Mouse (Mus musculus) skeletal muscle tissue, adult 2 months (tissue): ENCODE measurements around the gene Gm20661.

Experiments used
- DNase-seq: peaks from one replicate; pipeline ENCODE4 v3.0.0-alpha.2; 2012; ENCODE audit warnings: low read depth, low spot score

The Gm20661 gene

GRCm38 (mm10) chr9:107982681-107983346 lies at the start of gene Gm20661:
TSS of gene Gm20661 (plus strand) at chr9:107983058.
- DNase-seq, result peak; percentile 77

GRCm38 (mm10) chr9:107934146-107934545 lies 48.7 kb upstream of the Gm20661 start:
- DNase-seq, result no peak

GRCm38 (mm10) chr9:107935374-107935773 lies 47.5 kb upstream of the Gm20661 start, which contains the start of gene Camkv:
TSS of gene Camkv (plus strand) at chr9:107935674.
- no peak for DNase-seq

- DNase-seq, result no peak
Measured at GRCm38 (mm10) chr9:107935790-107936214, 47.1 kb upstream of the Gm20661 start.

GRCm38 (mm10) chr9:107936215-107936822 lies 46.5 kb upstream of the Gm20661 start:
- no peak for DNase-seq

- DNase-seq, result no peak
Measured at GRCm38 (mm10) chr9:107936831-107937230, 46.0 kb upstream of the Gm20661 start.

GRCm38 (mm10) chr9:107947241-107948194 lies 35.3 kb upstream of the Gm20661 start:
- DNase-seq, result peak; percentile 43

- no peak for DNase-seq
Measured at GRCm38 (mm10) chr9:107949184-107949921, 33.5 kb upstream of the Gm20661 start.

GRCm38 (mm10) chr9:107949922-107950235 lies 33.0 kb upstream of the Gm20661 start, which contains the start of gene Traip:
TSS of gene Traip (plus strand) at chr9:107950136.
- no peak for DNase-seq

- DNase-seq, result peak; percentile 83
Measured at GRCm38 (mm10) chr9:107950460-107951355, 32.1 kb upstream of the Gm20661 start.

GRCm38 (mm10) chr9:107955613-107956289 lies 27.1 kb upstream of the Gm20661 start:
- DNase-seq, result no peak

GRCm38 (mm10) chr9:107957141-107957540 lies 25.7 kb upstream of the Gm20661 start:
- DNase-seq, result no peak

GRCm38 (mm10) chr9:107959896-107960295 lies 23.0 kb upstream of the Gm20661 start:
- no peak for DNase-seq

GRCm38 (mm10) chr9:107960928-107961327 lies 21.9 kb upstream of the Gm20661 start:
- no peak for DNase-seq

- DNase-seq, result no peak
Measured at GRCm38 (mm10) chr9:107961351-107961762, 21.5 kb upstream of the Gm20661 start.

GRCm38 (mm10) chr9:107961881-107962280 lies 21.0 kb upstream of the Gm20661 start:
- DNase-seq, result no peak

- no peak for DNase-seq
Measured at GRCm38 (mm10) chr9:107962916-107963315, 19.9 kb upstream of the Gm20661 start.

GRCm38 (mm10) chr9:107963700-107964099 lies 19.2 kb upstream of the Gm20661 start:
- peak; percentile 85 for DNase-seq

GRCm38 (mm10) chr9:107964681-107965080 lies 18.2 kb upstream of the Gm20661 start:
- no peak for DNase-seq

- DNase-seq, result no peak
Measured at GRCm38 (mm10) chr9:107966676-107967075, 16.2 kb upstream of the Gm20661 start.
